Mouse (Mus musculus): ENCODE data around the gene Emc1.
A peak's percentile ranks its signal among the peaks of the same experiment; 100 is the strongest.

Gene Emc1

DNA sequence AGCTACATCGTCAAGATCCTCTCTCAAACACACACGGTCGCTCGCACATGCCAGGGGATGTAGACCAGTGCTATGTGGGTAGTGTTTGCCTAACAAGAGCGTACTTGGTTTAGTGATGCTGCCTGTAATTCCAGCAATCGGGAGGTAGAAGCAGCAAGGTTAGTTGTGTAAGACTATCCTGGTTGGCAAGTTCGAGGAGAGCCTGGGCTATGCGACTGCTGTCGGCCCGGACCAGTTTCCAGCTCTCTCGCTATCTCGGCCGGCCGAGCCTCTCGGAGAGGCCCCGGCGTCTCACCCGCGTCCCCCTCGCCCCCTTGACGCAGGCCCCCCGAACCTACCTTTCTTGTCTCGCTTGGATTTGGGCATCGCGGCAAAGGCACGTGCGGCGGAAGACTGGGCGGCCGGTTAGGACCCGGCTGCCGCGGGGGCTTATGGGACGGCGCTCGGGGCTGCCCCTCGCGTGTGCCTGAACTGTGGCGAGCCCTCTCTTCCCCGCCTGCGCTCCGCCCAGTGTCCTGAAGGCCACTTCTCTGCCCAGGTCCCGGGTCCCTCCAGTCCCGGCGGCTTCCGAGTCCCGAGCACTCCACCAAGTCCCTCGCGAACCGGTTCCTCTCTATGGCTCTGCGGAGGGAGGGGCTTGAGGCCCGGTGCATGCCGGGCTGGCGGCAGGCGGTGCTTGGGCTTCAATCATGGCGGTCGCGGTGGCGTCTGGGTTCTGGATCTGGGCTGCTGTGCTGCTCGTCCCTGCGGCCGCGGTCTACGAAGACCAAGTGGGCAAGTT lies at the start of gene Emc1, which contains the start of the genes Mrto4 and Ubr4:
TSS of gene Emc1 (plus strand) at position 657 of the 781 bp plus-strand sequence.
TSS of gene Mrto4 (minus strand) at position 646 of the 781 bp plus-strand sequence.
TSS of gene Ubr4 (plus strand) at position 679 of the 781 bp plus-strand sequence.
- peak; percentile 87 for DNase-seq (ENCODE audit: low spot score)

- no peak for DNase-seq (ENCODE audit: low spot score)
Measured at GRCm38 (mm10) chr4:139305521-139305920, 46.9 kb upstream of the Emc1 start.

DNA sequence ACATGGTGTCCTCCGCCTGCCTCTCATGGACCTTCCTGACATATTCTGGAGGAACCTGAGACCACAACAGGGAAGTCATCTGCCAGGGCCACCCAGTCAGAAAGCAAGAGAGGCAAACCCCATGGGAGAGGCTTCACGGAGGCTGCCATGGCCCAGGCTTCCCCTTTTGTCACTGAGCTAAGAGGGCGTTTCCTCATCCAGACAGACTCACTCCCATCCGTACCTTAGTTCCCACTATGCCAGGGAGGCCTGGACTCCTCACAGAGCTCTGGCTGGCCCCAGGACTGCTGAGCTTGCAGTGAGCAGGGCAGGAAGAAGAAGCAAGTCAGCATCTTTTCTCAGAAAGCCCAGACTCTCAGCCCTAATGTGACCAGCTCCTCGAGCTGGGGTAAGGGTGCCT lies 44.5 kb upstream of the Emc1 start:
- no peak for DNase-seq (ENCODE audit: low spot score)

DNA sequence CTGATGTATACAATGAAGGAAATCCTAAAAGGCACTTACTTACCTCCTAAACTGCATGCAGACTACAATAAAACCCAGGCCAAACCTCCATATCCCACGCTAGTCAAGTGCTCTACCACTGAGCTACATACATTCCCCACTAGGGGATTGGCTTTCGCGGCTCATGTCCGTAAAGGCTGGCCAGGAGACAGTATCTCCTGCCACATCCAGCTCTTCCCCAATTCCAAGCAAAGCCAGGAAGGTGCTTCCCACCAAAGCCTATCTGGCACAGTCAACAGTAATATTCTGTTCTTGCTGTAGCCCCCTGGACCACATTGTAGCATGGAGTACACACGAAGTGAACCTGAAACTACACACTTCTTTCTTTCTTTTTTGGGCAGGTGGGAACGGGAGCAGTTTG lies 42.7 kb upstream of the Emc1 start:
- DNase-seq (ENCODE audit: low spot score) = no peak

DNA sequence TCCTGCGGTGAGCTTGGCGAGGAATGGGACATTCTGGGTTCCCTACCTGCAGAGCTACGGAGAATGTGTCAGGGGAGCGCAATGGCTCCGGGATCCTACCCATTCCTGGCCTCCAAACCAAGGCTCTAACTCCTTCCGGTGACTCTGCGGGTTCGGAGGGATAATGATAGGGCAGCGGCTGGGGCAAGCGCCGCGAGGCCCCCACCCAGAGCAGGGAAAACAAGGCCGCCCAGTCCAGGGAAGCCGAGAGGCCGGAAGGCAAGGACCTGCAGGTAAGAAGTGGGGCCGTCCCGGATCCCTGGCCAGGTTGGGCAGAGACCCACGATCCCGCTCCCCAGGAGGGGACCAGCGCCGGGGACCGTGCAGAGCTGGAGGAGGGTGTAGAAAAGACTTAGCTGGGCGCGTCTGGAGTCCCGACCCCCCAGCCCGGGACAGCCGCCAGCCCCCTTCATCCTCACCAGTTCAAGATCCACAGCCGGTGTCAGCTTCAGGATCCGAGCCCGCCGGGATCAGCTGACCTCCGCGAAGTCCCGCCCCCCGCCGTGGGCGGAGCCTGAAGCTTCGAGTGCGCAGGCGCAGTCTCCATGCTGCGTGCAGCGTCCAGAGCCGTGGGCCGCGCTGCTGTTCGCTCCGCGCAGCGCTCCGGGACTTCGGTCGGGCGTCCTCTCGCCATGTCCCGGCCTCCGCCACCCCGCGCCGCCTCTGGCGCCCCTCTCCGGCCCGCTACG lies 42.1 kb upstream of the Emc1 start, which contains the start of the genes Pqlc2 and Akr7a5:
TSS of gene Pqlc2 (minus strand) at position 538 of the 728 bp plus-strand sequence.
TSS of gene Akr7a5 (plus strand) at position 574 of the 728 bp plus-strand sequence.
- peak; percentile 95 for DNase-seq (ENCODE audit: low spot score)

- no peak for DNase-seq (ENCODE audit: low spot score)
Measured at GRCm38 (mm10) chr4:139310899-139311701, 41.3 kb upstream of the Emc1 start.

GRCm38 (mm10) chr4:139311707-139312106 lies 40.7 kb upstream of the Emc1 start:
- no peak for DNase-seq (ENCODE audit: low spot score)

DNA sequence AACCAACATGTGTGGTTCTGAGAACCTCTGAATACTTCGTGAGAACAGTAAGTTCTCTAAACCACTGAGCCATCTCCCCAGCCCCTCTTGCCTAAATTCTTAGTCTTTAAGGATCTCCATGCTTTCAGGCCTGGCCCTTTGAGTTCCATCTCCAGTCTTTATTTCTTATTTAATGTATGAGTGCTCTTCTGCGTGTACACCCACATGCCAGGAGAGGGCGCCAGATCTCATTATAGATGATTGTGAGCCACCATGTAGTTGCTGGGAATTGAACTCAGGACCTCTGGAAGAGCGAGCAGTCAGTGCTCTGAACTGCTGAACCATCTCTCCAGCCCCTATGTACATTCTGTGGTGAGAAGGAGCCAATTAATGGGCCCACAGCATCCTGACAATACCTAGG lies 39.8 kb upstream of the Emc1 start:
- DNase-seq (ENCODE audit: low spot score) = no peak

- DNase-seq (ENCODE audit: low spot score) = no peak
Measured at GRCm38 (mm10) chr4:139318449-139318848, 33.9 kb upstream of the Emc1 start.

DNA sequence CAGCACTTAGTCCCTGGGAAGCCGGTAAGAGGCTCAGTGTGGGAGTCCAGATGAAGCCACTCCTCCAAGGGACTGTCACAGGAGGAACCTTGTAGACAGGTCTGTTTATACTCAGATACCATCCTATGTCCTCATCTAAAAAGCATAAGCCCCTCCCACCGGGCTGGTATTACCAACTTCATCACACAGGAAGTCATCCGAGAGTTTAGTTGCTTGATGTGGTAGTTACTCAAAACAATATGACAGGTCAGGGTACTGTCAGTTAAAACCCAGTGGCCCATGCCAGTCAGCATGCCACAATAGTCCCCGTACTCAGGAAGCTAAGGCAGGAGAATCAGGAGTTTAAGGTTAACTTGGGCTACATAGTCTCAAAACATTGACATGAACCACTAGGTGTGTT lies 32.6 kb upstream of the Emc1 start:
- DNase-seq (ENCODE audit: low spot score) = no peak

DNA sequence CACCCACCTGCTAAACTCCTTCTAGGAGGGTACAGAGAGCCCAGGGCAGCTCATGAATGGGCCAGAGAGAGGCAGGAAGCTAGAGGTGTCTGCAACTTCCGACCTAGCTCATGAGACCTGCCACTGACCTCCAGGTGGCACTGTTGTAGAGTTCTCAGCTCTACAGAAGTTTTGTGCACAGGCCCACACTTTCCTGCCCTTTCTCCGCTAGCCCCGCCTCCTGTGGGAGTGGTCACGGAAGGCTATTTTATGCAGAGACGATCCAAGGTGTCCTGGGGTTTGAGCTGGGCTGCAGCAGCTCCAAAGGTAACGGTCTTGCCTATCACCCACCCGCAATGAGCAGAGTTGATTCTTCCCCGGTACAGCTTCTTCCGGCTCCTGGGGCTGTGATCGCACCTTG lies 21.8 kb upstream of the Emc1 start:
- DNase-seq (ENCODE audit: low spot score) = peak; percentile 79

DNA sequence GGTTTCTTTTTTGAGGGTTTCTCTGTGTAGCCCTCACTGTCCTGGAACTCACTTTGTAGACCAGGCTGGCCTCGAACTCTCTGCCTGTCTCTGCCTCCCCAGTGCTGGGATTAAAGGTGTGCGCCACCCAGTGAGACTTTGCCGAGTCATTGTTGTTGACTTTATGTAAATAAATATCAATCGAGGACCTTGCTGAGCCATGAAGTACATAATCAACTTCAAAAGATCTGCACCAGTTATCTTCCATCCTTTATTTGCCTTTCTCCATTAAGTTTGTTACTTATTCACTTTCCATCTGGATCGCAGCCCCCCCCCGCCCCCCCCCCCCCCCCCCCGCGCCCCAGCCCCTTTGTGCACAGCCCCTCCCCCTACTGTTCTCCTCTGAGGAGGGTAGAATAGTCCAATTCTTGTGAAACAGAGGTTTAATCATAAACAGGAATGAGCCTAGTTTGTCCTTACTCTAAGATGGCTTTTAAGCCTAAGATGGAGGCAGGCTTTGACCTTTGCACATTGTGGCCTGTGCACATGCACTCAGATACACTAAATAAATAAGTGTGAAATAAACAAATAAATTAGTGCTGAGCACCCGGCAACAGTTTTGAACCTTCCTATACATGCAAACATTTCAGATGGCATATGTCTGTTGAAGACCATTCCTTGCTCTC lies 17.6 kb upstream of the Emc1 start:
- no peak for DNase-seq (ENCODE audit: low spot score)

- peak; percentile 57 for DNase-seq (ENCODE audit: low spot score)
Measured at GRCm38 (mm10) chr4:139335507-139335906, 16.9 kb upstream of the Emc1 start.

DNA sequence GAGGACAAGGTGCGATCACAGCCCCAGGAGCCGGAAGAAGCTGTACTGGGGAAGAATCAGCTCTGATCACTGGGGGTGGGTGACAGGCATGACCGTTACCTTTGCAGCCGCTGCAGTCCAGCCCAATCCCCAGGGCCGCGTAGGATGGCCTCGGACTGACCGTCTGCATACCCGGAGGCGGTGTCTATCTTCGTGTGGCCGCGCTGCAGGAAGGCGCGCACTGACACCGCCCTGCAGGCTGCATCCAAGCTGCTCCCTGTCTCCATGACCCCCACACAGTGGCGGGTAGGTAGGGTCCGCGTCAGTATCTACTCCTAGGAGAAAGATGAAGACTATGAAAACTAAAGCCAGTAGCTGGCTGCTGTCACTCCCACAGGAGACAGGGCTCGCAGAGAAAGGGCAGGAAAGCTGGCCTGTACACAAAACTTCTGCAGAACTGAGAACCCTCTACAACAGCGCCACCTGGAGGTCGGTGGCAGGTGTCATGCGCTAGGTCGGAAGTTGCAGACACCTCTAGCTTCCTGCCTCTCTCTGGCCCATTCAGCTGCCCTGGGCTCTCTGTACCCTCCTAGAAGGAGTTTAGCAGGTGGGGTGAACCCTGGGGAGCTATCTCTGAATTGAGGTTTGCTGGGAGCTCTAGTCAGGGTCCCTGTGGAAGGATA lies 15.4 kb upstream of the Emc1 start:
- peak; percentile 82 for DNase-seq (ENCODE audit: low spot score)

DNA sequence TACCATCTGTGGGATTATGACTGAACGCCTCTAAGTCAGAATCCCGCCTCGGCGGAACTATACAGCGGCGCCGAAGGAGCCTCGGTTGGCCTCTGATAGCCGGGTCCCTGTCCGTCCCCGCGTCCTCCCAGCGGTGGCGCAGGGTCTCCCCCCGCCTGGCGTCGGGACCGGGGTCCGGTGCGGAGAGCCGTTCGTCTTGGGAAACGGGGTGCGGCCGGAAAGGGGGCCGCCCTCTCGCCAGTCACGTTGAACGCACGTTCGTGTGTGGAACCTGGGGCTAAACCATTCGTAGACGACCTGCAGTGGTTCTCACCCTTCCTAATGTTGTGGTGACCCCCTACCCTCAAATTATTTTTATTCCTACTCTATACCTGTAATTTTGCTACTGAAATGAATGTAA lies 14.2 kb upstream of the Emc1 start:
- no peak for DNase-seq (ENCODE audit: low spot score)

GRCm38 (mm10) chr4:139340835-139341234 lies 11.6 kb upstream of the Emc1 start:
- DNase-seq (ENCODE audit: low spot score) = no peak

GRCm38 (mm10) chr4:139341556-139342233 lies 10.7 kb upstream of the Emc1 start:
- peak; percentile 73 for DNase-seq (ENCODE audit: low spot score)

GRCm38 (mm10) chr4:139343718-139344117 lies 8.7 kb upstream of the Emc1 start:
- no peak for DNase-seq (ENCODE audit: low spot score)

- no peak for DNase-seq (ENCODE audit: low spot score)
Measured at GRCm38 (mm10) chr4:139345416-139346019, 6.9 kb upstream of the Emc1 start.

- DNase-seq (ENCODE audit: low spot score) = no peak
Measured at GRCm38 (mm10) chr4:139352832-139353231, 445 bp downstream of the Emc1 start.
